Mouse (Mus musculus) brain, embryonic 14.5 days (tissue): ENCODE results near the gene Erbb4. TPM values are rescaled to one million over a fixed set of nuclear protein-coding genes. Genes with fewer than 3 reads are reported as not detected.

Source experiments
- DNase-seq: peaks from one replicate; pipeline ENCODE4 v3.0.0-alpha.2; 2011; ENCODE audit warnings: low read depth
- CTCF ChIP-seq: fragments of 200-500 bp; IDR thresholded peaks from 2 replicates; pipeline ENCODE4 v1.5.1; 2012; ENCODE audit warnings: inconsistent platforms, mild to moderate bottlenecking, moderate library complexity, borderline replicate concordance; ENCODE audit not compliant: insufficient read depth, insufficient read length; ENCODE audit errors: extremely low read depth
- POLR2A ChIP-seq: fragments of 200-500 bp; IDR thresholded peaks from 2 replicates; pipeline ENCODE4 v1.6.1; 2012; ENCODE audit warnings: mild to moderate bottlenecking, inconsistent platforms, borderline replicate concordance; ENCODE audit not compliant: poor library complexity, insufficient read depth, insufficient read length, severe bottlenecking; ENCODE audit errors: extremely low read depth
- polyA plus RNA-seq: library from polyadenylated mRNA; depleted of rRNA; stranded (reverse); fragments of >200 nt; gene quantifications from 2 replicates; pipeline ENCODE4 v1.2.3, GENCODE M21; 2012

Erbb4 gene
- polyA plus RNA-seq, 1 experiment = 12.2 TPM

DNA sequence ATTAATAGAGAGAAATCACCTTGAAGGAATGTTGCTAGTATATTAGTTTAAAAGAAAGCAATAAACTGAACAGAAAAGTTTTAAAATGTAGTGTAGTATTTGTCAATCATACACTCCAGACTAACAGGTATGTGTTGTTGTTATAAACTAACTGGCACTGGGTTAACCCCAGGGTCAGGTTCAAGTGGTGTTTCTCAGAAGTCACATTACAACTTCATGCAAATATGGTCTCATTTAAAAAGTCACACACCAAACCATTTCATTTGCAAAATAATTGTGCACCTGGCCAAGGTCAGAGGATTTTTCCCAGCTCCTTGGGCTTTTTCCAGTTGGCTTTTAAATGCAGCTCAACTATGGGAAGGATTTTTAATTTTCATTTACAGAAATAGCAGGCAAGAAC lies 173.1 kb downstream of the Erbb4 start:
- TF ChIP-seq POLR2A (no peak), CTCF (no peak)
- no peak for DNase-seq

DNA sequence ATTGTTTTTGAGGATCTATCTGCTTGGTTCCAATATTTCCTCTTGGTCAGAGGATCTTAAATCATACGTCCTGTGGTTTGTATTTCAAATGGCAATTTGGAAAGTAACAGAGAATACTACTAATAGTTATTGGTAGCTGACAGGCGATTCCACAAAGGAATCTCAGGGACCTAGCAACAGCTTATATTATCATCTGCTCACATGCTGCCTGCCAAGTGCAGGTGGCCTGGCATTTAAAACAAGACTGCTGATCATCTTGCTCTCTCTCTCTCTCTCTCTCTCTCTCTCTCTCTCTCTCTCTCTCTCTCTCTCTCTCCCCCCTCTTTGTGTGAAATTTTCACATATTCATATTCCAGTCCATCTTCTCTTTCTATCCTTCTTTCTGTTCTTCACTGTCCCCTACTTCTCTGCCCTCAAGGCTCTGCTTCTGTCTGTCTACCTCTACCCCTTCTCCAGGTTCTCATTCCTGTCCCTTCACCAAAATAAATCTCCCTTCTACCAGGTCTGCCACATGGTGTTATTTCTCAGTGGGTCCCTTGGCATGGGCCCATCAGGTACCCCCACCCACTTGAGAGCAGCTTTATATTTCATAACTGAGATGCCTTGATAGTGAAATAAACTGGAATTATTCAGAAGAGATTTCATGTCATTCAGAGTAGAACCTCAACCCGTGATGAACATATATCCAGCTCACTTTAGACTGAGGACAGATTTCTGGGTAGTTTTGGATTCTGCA lies 174.4 kb downstream of the Erbb4 start:
- TF ChIP-seq CTCF (no peak), POLR2A (no peak)
- peak; percentile 27 for DNase-seq

DNA sequence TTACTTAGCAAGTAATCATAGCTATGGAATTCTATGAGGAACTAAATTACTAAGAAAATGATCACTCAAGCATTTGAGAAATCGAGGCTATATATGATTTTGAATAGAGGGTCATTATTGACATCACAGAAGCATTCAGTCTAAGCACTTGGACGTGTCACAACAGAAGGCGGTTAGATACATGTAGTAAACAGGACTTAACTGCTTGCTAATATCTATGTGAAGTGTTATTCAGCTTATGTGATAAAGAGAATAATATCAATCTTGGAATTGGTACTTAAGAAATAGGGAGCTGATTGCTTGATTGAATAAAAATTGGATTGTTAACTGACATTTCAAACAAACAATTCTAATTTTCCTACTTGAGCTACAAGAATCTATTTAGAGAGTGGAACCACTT lies 190.0 kb downstream of the Erbb4 start:
- peak; percentile 68 for DNase-seq
- TF ChIP-seq POLR2A (no peak), CTCF (no peak)

DNA sequence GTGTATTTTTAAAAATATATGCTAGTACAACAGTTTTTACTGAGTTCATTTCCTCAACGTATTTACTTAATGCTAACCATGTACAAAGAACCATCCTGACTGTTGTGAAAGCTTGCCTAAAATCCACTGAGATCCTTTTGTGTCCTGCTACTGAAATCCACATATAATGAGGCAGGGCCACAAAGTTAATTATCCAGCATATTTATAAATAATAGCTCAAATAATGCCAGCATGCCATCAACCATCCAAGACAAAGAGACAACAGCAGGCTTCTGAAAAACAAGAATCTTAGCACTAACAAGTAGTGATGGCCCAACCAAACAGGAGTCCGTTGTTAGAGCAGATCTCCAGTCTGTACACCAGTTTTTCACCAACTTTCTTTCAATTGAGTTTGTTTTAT lies 215.8 kb downstream of the Erbb4 start:
- no peak for DNase-seq
- TF ChIP-seq POLR2A (no peak), CTCF (no peak)

DNA sequence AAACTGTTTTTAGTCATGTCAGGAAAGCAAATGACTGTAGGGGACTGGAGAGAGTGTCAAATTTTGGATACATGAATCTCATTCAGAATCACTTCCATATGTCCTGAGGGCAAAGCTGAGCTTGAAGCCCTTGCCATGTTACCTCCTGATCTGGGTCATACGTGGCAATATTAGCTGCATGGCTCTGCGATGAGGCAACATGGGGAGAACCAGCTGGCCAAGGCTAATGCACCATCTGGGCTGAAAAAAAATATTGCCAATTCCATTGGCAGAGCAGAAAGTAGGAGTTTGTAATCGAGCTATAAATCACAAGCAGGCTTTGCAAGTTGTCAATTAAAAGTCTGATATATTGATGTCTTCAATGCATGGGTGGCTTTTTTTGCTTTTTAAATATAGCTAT lies 221.0 kb downstream of the Erbb4 start:
- peak; percentile 80 for DNase-seq
- TF ChIP-seq POLR2A (no peak), CTCF (no peak)

DNA sequence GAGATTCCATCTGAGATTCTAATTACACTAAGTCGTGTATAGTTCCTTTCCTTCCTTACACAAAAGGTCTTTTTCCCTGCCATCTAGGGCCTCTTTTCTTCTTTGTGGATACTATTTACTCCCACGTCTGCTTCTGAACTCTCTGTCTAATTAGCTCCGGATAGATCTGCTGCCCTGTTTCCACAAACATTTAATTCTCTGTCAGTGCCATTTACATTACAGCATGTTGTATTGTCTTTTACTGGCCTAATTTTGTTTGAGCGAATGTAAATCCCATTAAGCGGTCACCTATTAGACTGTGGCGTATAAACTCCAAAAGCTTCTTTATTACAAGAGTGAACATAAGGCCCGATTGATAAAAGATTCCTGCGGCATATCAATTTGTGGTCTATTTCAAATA lies 232.9 kb downstream of the Erbb4 start:
- TF ChIP-seq POLR2A (no peak), CTCF (no peak)
- peak; percentile 83 for DNase-seq

DNA sequence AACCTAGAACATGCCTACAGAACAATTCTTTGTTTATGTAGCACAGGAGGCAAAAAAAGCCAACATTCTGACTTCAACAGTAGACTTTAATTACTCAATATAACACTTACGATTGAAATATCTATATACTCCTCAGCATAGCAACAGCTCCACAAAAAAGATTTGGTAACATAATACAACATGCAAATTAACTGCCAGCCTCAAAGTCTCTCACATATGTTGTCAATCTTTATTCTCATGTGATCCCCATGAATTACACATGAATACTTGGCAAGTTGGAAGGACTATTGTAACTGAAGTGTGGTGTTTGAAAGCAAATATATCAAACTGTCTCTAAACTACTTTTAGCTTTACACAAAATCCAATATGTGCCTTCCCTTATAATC lies 234.2 kb downstream of the Erbb4 start:
- peak; percentile 64 for DNase-seq
- TF ChIP-seq CTCF = no peak
- TF ChIP-seq POLR2A = no peak

DNA sequence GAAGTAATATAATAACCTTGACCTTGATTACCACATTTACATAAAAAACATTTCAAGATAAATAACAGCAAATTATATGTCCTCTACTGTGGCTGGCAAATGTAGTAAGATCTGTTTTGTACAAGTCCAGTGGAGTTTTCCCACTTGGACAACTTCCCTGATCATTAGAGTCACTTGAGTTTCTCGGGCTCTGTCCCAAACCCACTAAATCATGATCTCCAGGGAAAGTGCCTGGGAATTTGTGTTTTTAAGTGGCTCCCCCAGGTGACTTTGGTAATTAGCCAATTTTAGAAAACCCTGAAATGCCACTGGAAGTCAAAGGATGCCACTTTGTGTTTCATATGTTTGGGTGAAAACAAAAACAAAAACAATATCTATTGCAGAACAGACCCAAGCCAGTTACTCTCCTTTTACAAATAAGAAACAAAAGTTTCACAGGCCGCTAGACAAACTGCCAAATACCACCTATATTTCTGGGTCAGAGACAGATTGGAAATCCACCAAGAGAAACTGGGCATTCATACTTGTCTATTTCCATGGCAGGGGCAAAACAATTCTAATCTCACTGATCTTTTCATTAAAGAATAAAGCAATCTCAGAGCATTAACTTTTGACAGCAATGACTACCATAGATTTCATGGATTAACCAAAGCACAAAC lies 234.8 kb downstream of the Erbb4 start:
- TF ChIP-seq POLR2A = no peak
- no peak for TF ChIP-seq CTCF
- DNase-seq = peak; percentile 75

DNA sequence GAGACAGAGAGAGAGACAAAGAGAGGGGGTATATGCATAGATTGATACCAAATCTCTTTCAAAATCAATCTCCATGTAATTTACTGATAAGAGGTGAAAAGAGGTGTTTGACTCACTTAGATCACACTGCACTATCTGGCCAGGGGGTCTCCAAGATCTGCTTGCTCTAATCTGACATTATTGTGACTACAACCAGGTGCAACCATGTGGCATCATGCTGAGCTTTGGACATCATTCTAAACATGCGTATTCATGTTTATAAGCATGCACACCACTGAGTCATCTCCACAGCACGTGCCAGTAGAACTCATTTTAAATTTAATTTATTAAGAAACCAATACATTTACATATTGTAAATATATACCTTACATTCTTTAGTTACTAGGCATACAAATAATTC lies 247.5 kb downstream of the Erbb4 start:
- TF ChIP-seq CTCF (no peak), POLR2A (no peak)
- no peak for DNase-seq

DNA sequence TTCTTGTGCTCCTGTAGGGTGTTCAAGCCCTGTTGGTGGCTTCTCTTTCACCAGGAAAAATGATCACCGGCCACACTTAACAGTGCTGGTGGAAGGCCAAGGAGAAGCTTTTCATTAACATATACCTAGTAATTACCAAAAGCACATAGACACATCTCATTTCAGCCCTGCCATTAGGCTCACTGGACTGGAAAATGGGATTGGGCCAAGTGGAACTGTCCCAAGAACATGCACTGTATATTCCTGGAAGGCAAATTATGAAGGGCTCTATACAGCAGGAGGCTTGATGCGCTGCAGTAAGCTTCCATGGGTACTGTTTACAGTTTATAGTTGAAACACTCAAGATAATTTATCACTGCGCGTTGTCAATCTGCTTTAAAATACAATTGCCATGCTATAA lies 248.4 kb downstream of the Erbb4 start:
- DNase-seq = peak; percentile 69
- no peak for TF ChIP-seq CTCF
- TF ChIP-seq POLR2A = no peak

DNA sequence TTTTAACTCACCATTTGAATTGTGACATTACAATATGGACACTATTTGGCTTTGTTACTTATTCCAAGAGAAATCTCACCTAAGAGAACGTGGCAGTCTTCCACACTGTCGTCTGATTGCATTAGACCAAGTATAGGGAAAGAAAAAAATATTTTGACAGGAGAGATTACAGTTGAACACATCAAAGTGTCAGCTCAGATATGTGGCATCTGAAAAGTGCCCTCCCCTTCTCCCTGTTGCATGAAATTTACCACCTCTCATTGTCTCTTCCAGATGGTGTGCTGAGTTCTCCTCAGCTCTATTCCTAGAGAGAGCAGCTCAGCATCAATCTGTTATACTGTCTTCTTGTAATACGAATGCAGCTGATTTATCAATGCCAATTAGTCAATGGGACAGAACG lies 268.5 kb downstream of the Erbb4 start:
- TF ChIP-seq POLR2A = no peak
- TF ChIP-seq CTCF = no peak
- DNase-seq = peak; percentile 87

DNA sequence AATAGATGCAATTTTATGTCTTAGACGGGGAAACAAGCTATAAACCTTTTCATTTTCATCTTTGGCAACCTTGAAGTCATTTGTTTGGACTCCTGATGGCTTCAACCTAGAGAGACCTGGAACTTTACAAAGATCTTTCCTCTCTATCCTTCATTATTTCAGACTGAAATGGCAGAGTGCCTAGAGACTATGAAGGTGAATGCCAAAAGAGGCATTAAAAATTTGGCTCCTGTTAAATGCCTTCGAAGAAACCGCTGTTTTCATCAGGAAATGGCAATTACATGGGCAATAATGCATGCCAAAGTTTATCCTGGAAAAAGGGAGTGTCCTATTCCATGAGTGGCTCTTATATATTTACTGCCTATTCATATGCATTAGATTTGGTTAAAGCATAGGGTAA lies 273.2 kb downstream of the Erbb4 start:
- no peak for TF ChIP-seq POLR2A
- no peak for TF ChIP-seq CTCF
- DNase-seq = peak; percentile 61
